Mouse (Mus musculus) induced T-regulatory cell, adult 2 months (primary cell): ENCODE data around the gene Tom1l1.

Experiments
- DNase-seq: peaks from one replicate; pipeline ENCODE4 v3.0.0-alpha.2; 2012; ENCODE audit warnings: low read depth

Gene Tom1l1

DNA sequence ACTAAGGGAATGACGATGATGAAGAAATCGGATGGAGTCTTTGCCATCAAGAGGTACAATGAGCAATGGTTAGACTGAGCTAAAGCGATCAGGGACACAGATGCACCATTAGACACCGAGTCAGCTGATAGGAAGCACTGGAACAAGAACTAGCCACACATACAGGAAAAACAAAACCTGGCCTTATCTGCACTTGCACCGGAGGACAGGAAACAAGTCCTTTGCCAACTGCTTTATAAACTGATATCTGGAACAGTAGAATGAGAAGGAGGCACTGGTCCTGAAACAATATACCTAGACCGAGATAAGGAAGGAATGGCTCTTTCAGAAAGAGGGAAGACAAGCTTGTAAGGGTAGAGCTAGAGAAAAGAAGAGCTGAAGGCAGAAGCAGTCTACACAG is 73.4 kb downstream of the Tom1l1 start:
- no peak for DNase-seq

DNA sequence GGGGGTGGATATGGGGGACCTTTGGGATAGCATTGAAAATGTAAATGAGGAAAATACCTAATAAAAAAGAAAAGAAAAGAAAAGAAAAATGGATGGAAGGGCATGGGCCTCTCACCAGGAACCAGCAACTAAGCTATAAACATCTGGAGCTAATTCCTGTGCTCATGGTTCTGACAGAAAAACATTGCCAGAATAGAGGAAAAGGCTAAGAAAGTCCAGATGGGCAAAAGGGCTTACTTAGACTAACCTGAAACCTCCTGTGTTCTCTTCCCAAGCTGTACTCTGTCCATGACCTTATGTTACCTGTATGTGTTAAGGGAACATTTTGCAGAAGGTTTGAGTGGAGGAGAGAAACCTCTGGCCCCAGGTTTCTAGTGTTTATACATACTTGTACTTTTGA is 76.0 kb downstream of the Tom1l1 start:
- DNase-seq, result no peak

DNA sequence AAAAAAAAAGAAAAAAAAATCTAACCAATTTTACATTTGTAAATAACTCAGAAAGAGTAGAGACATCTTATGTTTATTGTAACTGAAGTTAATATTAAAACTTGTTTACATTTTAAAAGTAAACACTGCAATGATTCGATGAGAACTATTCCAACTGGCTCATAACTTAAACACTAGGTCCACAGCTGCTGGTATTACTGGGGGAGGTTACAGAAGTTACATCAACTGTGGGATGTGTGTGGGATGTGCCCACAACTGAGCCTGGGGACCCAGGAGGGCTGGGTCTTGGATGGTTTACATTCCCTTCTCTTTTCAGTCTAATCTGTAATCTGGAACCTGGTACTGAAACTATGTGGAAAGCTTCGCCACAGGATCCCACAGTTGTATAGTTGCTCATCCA is 85.1 kb downstream of the Tom1l1 start:
- DNase-seq, result no peak

DNA sequence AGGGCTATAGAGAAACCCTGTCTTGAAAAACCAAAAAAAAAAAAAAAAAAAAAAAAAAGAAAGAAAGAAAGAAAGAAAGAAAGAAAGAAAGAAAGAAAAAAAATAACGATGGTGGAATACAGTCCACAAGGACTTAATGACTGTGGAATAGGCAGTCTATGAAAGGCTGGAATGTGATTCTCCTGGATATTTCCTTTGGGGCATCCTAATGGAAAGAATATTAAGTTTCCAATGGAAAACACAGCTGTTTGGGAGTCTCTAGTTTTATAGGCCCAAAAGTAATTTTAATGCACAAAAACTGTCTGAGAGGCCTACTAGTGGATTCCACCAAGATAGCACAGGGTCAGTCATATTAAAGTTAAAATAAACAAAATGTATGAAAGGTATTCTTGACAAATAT is 92.3 kb downstream of the Tom1l1 start:
- no peak for DNase-seq
